Mouse (Mus musculus): ENCODE measurements at regions not wholly inside any gene's neighbourhood (a gene's known extent, or its start where the extent isn't known, plus 50 kb on each side); places are given as distances from the start of the nearest gene placed in this dataset.

DNA sequence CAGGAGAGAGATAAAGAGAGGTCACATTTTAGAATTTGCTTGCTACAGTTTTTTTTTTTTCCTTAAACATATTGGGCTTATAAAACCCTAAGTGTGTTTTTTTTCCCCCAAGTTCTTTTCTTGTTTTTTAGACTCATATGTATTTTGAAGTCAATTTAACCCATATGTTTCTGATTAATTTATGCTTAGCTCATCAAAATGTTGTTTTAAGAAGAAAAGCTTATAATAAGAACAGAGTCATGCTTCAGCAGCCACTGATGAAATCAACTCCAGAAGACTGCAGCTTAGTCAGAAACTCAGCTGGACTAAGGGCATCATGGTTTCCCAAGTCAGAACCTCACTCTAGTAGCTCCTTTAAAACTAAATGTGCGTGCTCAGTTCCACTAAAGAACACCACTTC, 454.7 kb upstream of the Jag1 start:
- H3K36me3 ChIP-seq (replicated peaks), result no peaks in the 10 kb centered on the region
- H3K27ac ChIP-seq (replicated peaks), result no peak overlapping the region
- H3K9ac ChIP-seq, result no peak overlapping the region
- no peaks in the 10 kb centered on the region for H3K27me3 ChIP-seq
- no peaks in the 10 kb centered on the region for H3K9me3 ChIP-seq (replicated peaks)
- H3K4me1 ChIP-seq (replicated peaks), result no peaks in the 10 kb centered on the region
- H3K4me3 ChIP-seq (replicated peaks), result no peak overlapping the region
- 44% methylated on average over 1 of the region's 1 CpGs for WGBS (ENCODE audit: insufficient replicate concordance)
- H3K4me2 ChIP-seq, result no peak overlapping the region
- ATAC-seq (ENCODE audit: insufficient read depth), result no peak

DNA sequence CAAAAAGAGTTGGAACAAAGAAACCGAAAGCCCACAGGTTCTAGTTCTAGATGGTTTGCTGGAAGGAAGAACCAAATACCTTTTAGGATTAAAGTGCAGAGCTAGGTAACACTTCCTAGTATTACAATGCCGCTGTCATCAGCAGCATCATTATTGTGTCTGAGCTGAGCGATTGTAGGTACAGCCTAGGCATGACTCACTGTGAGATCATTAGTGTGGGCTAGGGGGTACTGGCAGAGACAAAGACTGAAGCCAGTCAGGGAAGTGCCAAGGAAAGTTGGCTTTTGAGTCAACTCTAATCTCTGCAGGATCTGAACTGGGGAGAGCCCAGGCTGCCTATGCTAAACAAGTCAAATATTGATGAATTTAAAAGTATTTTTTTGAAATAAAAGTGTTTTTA, 450.2 kb upstream of the Jag1 start:
- no peak overlapping the region for H3K4me3 ChIP-seq (replicated peaks)
- ATAC-seq (ENCODE audit: insufficient read depth), result no peak
- H3K4me1 ChIP-seq (replicated peaks), result no peaks in the 10 kb centered on the region
- H3K9ac ChIP-seq, result no peak overlapping the region
- WGBS (ENCODE audit: insufficient replicate concordance), result 65% methylated on average over 3 of the region's 3 CpGs
- H3K27ac ChIP-seq (replicated peaks), result no peak overlapping the region
- H3K36me3 ChIP-seq (replicated peaks), result no peaks in the 10 kb centered on the region
- H3K9me3 ChIP-seq (replicated peaks), result no peaks in the 10 kb centered on the region
- no peaks in the 10 kb centered on the region for H3K27me3 ChIP-seq
- H3K4me2 ChIP-seq, result no peak overlapping the region

DNA sequence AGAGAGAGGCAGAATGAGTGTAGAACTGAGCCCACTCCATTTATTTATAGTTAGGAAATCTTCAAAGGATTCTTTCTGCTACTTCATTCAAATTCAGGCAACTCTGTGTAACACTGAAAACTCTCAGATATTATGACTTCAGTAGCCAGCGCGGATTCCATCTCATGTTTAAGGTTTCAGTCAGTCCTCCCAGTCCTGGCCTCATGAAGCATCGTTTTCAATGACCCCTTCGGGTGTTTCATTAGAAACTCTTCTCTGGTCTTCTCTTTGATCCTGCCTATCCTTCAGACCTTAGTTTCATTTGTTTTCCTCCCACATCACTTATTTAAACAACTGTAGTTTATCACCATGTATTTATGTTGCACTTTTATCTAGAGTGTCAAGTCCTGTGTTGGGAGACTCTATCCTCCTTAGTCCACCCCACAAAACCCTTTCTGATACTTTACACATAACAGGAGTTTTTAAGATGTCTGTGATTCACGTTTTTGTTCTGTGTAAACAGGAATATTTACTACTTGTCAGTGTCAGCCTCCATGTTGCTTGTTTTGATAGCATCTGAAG, 447.7 kb upstream of the Jag1 start:
- WGBS (ENCODE audit: insufficient replicate concordance), result 67% methylated on average over 5 of the region's 5 CpGs
- Histone ChIP-seq H3K4me2 (no peak overlapping the region), H3K27ac (replicated peaks) (no peak overlapping the region), H3K36me3 (replicated peaks) (no peaks in the 10 kb centered on the region), H3K4me1 (replicated peaks) (no peaks in the 10 kb centered on the region), H3K9me3 (replicated peaks) (no peaks in the 10 kb centered on the region), H3K4me3 (replicated peaks) (no peak overlapping the region), H3K9ac (no peak overlapping the region), H3K27me3 (no peaks in the 10 kb centered on the region)
- ATAC-seq (ENCODE audit: insufficient read depth), result no peak

DNA sequence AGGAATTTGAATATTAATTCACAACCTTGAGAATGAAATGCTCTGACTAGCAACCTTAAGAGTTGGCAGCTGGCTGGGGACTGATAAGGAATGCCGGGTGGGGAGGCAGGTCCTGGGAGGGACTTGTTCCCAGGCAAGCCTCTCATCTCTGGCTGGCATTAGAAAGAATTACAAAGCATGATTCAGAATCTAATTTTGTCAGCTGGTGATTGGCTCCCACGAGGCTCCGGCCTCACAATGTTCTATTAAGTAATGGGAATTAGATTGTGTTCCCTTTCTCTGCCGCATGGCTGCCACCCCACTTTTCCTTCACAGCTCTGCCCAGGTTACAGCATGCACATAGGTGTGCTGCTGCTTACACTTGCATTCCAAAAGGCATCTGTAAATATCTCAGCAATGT, 443.9 kb upstream of the Jag1 start:
- no peak overlapping the region for H3K9ac ChIP-seq
- H3K4me2 ChIP-seq, result no peak overlapping the region
- H3K27me3 ChIP-seq, result no peaks in the 10 kb centered on the region
- H3K27ac ChIP-seq (replicated peaks), result no peak overlapping the region
- 45% methylated on average over 4 of the region's 4 CpGs for WGBS (ENCODE audit: insufficient replicate concordance)
- H3K4me3 ChIP-seq (replicated peaks), result no peak overlapping the region
- ATAC-seq (ENCODE audit: insufficient read depth), result no peak
- H3K9me3 ChIP-seq (replicated peaks), result no peaks in the 10 kb centered on the region
- no peaks in the 10 kb centered on the region for H3K4me1 ChIP-seq (replicated peaks)
- no peaks in the 10 kb centered on the region for H3K36me3 ChIP-seq (replicated peaks)

DNA sequence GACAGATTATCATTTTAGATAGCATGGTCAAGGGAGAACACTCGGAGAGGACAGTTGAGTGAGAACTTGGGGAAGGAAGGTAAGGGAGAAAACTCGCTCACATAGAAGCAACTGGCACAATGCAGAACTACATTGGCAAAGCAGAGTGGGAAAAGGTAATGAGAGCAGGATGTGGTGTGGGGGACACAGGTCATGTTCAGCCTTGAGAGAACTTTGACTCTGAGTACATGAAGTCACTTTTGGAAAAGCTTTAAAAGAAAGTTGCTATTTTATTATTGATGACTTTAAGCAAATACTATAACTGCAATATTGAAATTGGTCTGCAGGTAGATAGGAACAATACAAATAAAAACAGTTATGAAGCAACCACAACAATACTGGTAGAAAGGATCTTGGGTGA, 437.4 kb upstream of the Jag1 start:
- no peak for ATAC-seq (ENCODE audit: insufficient read depth)

DNA sequence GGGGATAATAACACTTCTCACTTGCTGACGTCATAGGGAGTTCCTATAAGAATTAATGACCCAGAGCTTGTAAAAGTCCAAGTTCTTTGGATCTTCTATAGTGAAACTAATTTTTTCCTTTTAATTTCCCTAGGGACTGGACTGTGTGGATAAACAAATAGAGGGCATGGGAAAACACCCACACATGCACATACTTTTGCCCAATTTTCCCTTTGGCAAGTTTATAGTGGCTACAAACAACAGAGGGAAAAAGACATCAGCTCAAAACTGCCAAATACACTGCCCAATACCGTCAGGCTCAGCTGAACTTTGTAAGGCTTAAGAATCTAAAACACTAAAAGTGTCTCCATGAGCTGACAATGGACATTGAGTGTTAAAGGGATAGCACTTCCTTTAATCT, 420.1 kb upstream of the Jag1 start:
- H3K27ac ChIP-seq (replicated peaks), result no peak overlapping the region
- H3K4me2 ChIP-seq, result no peak overlapping the region
- H3K4me1 ChIP-seq (replicated peaks), result no peaks in the 10 kb centered on the region
- WGBS (ENCODE audit: insufficient replicate concordance), result 41% methylated on average over 2 of the region's 2 CpGs
- H3K4me3 ChIP-seq (replicated peaks), result no peak overlapping the region
- H3K9me3 ChIP-seq (replicated peaks), result no peaks in the 10 kb centered on the region
- ATAC-seq (ENCODE audit: insufficient read depth), result no peak
- no peak overlapping the region for H3K9ac ChIP-seq
- H3K27me3 ChIP-seq, result no peaks in the 10 kb centered on the region
- H3K36me3 ChIP-seq (replicated peaks), result no peaks in the 10 kb centered on the region

More for the DNA sequence above, 437.4 kb upstream of the Jag1 start:
- Histone ChIP-seq H3K36me3 (replicated peaks) (no peaks in the 10 kb centered on the region), H3K27ac (replicated peaks) (no peak overlapping the region), H3K4me3 (replicated peaks) (no peak overlapping the region), H3K4me1 (replicated peaks) (no peaks in the 10 kb centered on the region), H3K9ac (no peak overlapping the region), H3K27me3 (no peaks in the 10 kb centered on the region), H3K4me2 (no peak overlapping the region), H3K9me3 (replicated peaks) (no peaks in the 10 kb centered on the region)
- WGBS (ENCODE audit: insufficient replicate concordance), result 52% methylated on average over 2 of the region's 2 CpGs

DNA sequence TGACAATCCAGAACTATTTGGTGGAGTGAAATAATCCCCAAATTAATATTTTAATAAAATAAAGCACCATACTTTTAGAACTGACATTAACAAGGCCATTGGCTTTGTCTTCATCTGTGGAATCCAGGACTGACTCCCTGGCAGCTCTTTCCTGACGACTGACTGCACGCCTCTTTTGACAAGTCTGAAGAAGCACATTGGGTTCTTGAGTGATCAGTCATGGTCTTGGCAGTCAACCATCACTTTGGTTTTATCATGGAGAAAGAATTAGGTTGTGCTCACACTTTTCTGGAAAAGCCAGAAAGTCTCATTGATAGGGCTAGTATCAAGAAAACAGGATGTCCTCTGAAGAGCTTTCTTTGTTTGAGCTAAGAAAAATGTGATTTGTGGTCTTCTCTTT, 399.8 kb upstream of the Jag1 start:
- no peaks in the 10 kb centered on the region for H3K36me3 ChIP-seq (replicated peaks)
- H3K9me3 ChIP-seq (replicated peaks), result no peaks in the 10 kb centered on the region
- WGBS (ENCODE audit: insufficient replicate concordance), result 61% methylated on average over 2 of the region's 2 CpGs
- H3K9ac ChIP-seq, result no peak overlapping the region
- no peak overlapping the region for H3K27ac ChIP-seq (replicated peaks)
- ATAC-seq (ENCODE audit: insufficient read depth), result no peak
- no peak overlapping the region for H3K4me2 ChIP-seq
- no peak overlapping the region for H3K4me3 ChIP-seq (replicated peaks)
- no peaks in the 10 kb centered on the region for H3K27me3 ChIP-seq
- no peaks in the 10 kb centered on the region for H3K4me1 ChIP-seq (replicated peaks)

DNA sequence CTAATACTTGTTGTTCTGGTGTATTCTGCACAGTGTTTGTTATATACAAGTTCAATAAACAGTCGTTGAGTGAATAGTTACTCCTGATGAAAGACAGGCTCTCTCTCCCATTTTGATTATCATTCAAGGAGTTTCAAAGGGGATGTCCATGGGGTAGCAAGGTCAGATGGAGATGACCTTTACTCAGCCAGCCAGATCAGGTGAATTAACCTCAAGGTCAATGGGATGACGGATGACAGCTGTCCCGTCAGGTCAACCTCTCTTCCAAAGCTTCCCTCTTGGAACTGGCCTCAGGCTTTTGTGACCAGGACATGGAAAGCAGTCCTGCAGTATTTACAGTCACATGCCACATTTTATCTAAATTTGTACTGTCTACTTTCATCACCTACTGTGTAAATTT, 398.6 kb upstream of the Jag1 start:
- H3K4me3 ChIP-seq (replicated peaks), result no peak overlapping the region
- H3K4me2 ChIP-seq, result no peak overlapping the region
- no peaks in the 10 kb centered on the region for H3K27me3 ChIP-seq
- ATAC-seq (ENCODE audit: insufficient read depth), result no peak
- H3K36me3 ChIP-seq (replicated peaks), result no peaks in the 10 kb centered on the region
- H3K4me1 ChIP-seq (replicated peaks), result no peaks in the 10 kb centered on the region
- no peak overlapping the region for H3K27ac ChIP-seq (replicated peaks)
- no peak overlapping the region for H3K9ac ChIP-seq
- WGBS (ENCODE audit: insufficient replicate concordance), result 62% methylated on average over 3 of the region's 3 CpGs
- H3K9me3 ChIP-seq (replicated peaks), result no peaks in the 10 kb centered on the region

DNA sequence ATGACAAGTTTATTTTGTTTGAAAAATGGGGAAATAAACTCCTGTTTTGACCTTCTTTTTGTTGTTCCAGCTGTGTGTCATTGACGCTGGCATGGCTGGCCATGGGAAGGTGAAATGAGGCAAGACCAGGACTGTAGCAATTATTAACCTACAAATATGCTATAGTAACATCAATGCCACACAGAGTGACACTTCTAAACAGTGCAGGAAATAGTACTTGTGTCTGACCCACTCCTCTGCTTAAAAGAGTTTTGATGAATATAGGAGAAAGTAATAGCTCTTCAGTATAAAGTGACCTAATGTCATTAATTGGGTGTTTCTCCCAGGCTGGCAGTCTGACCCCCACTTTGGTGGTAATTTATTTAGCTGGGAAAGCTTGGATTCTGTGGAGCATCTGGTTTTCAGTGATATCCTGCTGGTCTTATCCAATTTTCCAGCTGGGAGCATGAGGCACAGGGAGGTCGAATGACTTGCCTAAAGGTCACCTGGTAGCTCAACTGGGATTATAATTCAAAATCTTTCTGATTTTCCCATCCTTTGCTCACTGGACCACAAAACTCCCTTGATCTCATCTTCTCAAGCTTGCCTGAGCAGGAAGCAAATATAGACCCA, 397.6 kb upstream of the Jag1 start:
- WGBS (ENCODE audit: insufficient replicate concordance), result 50% methylated on average over 2 of the region's 2 CpGs
- no peaks in the 10 kb centered on the region for H3K9me3 ChIP-seq (replicated peaks)
- ATAC-seq (ENCODE audit: insufficient read depth), result no peak

DNA sequence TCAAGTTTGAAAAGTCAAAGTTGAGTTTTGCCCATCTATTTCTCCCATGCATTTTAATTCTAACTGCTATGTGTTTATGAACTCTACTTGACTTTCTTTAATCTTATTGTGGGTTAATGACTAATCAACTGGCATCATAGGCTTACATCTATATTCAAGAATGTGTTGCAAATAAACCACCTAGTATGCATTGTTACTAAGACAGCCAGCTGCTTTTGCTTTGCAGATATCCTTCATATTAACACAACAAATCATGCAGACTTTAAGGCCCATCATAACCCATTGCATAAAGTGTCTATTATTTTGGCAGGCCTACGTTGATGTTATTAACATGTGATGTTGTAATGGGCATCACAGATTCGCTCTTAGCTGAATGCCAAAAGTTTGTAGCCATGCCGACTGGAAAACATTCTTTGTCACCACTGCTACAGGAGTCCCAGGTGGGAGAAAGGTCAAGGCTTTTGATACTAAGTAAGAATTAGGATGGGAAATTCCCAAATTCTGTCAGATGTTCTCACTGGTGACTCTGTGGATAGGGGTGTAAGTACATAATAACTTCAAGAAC, 394.3 kb upstream of the Jag1 start:
- H3K27me3 ChIP-seq, result no peaks in the 10 kb centered on the region
- H3K9me3 ChIP-seq (replicated peaks), result no peaks in the 10 kb centered on the region
- H3K4me2 ChIP-seq, result no peak overlapping the region
- no peak overlapping the region for H3K27ac ChIP-seq (replicated peaks)
- H3K36me3 ChIP-seq (replicated peaks), result no peaks in the 10 kb centered on the region
- WGBS (ENCODE audit: insufficient replicate concordance), result 53% methylated on average over 3 of the region's 3 CpGs
- no peak for ATAC-seq (ENCODE audit: insufficient read depth)
- no peak overlapping the region for H3K4me3 ChIP-seq (replicated peaks)
- no peak overlapping the region for H3K9ac ChIP-seq
- no peaks in the 10 kb centered on the region for H3K4me1 ChIP-seq (replicated peaks)

More for the DNA sequence above, 397.6 kb upstream of the Jag1 start:
- Histone ChIP-seq H3K4me2 (no peak overlapping the region), H3K4me3 (replicated peaks) (no peak overlapping the region), H3K27ac (replicated peaks) (no peak overlapping the region), H3K4me1 (replicated peaks) (no peaks in the 10 kb centered on the region), H3K9ac (no peak overlapping the region), H3K36me3 (replicated peaks) (no peaks in the 10 kb centered on the region), H3K27me3 (no peaks in the 10 kb centered on the region)

DNA sequence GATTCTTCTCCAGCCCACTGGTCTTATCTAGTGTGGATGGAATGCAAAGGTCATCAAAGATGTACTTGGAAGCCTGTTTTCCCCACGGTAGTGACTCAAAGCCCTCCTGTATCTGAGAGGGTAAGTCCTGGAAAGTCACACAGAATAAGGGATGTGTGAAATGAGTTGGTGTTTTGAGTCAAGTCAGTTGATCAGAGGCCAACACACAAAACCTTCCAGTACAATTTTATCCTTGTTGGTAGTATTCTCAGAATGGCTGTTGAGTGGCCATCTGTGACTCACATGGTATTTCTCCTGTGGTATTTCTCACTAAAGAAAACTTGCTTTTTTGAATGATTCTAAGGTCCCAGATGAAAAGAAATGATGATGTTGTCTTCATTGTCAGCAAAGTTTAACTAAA, 384.8 kb upstream of the Jag1 start:
- Histone ChIP-seq H3K9me3 (replicated peaks) (no peaks in the 10 kb centered on the region), H3K9ac (no peak overlapping the region), H3K27me3 (no peaks in the 10 kb centered on the region), H3K27ac (replicated peaks) (no peak overlapping the region), H3K4me3 (replicated peaks) (no peak overlapping the region), H3K4me2 (no peak overlapping the region), H3K36me3 (replicated peaks) (no peaks in the 10 kb centered on the region), H3K4me1 (replicated peaks) (no peaks in the 10 kb centered on the region)
- 41% methylated on average over 1 of the region's 1 CpGs for WGBS (ENCODE audit: insufficient replicate concordance)
- no peak for ATAC-seq (ENCODE audit: insufficient read depth)

DNA sequence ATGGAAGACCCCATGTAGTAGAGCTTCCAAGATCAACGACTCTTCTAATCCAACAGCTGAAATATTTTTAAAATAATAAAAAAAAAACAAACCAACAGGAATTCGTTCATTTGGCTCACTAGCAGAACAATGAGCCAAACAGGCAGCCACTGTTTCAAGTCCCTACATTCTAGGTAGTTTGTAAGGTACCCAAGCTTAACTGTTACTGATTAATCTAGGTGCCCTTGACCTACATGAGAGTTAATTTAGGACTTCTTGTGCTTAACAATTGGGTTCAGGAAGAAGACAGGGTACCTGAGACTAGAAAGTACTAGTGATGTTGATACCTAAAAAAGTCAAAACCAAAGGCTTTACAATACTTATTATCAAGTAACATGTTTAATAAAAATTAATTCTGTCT, 381.2 kb upstream of the Jag1 start:
- Histone ChIP-seq H3K4me2 (no peak overlapping the region), H3K9me3 (replicated peaks) (no peaks in the 10 kb centered on the region), H3K36me3 (replicated peaks) (no peaks in the 10 kb centered on the region), H3K4me1 (replicated peaks) (no peaks in the 10 kb centered on the region), H3K27me3 (no peaks in the 10 kb centered on the region), H3K4me3 (replicated peaks) (no peak overlapping the region), H3K9ac (no peak overlapping the region), H3K27ac (replicated peaks) (no peak overlapping the region)
- ATAC-seq (ENCODE audit: insufficient read depth), result no peak
- 46% methylated on average over 2 of the region's 2 CpGs for WGBS (ENCODE audit: insufficient replicate concordance)
